Mouse (Mus musculus): ENCODE data around the gene Pik3ca. TPM values are rescaled to one million over a fixed set of nuclear protein-coding genes. Genes with fewer than 3 reads are reported as not detected.

Gene Pik3ca
- 3.1 and 3.6 TPM in 2 replicates for polyA plus RNA-seq (2012; rRNA removed)

DNA sequence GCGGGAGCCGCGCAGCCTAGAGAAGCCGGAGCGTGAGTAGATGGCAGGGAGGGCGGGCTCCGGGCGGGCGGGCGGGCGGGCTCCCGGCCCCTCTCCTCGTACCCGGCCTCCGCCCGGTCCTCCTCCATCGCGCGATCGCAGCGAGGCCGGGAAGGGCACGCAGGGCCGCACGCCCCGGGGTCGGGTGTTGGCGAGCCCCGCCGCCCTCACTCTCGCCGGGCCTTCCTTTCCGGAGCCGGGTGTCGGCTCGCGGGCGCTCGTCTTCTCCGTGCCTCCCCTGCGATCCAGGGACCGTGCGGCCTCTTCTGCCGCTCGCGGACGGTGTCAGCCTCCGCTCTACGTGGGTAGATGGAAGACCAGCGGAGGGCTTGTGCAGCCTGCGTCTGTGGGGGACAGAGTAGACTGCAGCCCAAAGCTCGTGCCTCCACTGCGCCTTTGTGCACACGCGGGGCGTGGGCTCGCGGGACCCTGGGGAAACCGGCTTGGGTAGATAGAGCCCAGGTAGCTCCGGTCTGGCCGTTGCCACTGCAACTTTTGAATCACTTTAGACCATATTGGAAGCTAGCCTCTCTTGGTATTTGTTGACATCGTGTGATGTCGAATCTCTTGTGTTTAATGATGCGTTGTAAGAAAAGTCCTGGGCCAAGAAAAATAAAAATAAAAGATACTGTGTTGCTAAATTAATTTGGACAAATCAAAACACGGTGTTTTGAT is at the start of gene Pik3ca:
Gene Pik3ca (plus strand): TSS at position 211 of the 714 bp plus-strand sequence.

DNA sequence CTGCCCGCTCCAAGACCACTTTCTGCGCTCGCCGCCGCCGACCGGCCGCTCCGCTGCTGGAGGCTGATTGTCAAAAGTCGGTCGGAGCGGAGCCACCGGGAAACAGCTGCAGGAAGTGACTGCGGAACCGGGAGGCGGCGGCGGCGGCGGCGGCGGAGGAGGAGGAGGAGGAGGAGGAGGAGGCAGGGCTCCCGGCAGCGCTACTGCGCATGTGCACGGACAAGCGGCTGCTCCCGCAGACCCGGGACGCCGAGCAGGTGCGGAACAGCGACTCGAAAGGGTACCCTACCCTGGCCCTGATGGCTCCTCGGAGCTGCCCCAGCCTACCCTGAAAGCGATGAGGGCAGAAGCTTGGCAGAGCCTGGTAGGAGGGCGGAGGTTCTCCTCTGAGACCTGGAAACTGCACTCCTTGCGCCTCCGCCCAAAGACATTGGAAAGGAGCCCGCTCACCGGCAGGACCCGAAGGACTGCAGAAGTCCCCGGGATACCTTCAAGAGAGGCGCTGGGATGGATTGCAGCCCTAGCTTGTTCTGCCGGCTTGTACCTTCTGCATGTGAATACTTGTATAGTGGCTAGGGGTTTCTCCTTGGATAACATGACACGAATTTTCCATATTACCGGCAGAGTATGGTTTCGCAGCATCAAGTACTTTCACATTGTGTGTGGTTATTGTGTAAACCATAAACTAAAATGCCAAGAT is 31.8 kb upstream of the Pik3ca start, which contains the start of gene Zmat3:
Gene Zmat3 (minus strand): TSS at position 469 of the 700 bp plus-strand sequence.

DNA sequence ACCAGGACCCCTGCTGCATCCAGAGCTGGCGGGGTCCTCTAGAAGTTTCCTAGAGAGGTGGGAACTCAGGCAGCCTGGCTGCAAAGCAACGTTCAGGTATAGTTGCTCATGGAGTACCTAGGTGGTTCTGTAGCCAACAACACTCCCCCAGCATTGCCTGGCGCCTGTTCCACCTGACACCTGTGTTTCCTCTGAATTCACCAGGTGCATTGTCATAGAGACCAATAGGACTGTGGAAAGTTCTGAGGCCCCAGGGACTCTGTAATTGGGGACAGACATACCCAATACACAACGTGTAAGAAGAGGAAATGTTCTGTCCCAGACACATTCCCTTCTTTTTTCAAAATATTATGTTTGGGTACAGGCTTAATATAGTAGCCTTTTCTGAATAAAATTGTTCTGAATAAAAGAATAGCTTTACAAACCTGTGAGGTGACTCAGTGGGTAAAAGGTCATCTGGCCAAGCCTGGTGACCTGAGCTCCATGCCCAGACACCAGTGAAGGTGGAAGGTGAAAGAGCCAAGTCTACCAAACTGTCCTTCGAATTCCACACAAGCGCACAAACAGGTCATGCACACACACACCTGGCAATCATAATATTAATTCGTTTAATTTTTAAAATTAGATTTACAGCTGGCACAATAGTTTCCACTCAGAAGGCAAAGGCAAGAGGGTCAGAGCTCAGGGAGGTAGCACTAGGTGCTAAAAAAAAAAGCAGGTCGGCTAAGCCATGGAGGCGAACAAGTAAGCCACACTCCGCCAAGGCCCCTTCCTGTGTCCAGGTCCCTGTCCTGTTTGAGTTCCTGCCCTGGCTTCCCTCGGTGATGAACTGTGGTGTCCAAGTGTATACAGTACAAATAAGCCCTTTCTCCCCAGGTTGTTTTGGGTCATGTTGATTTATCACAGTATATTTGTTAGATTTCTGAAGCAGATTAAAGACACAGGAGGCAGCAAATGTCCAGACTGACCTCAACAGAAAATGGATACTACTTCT is 94.9 kb downstream of the Pik3ca start, which contains the start of gene Kcnmb3:
Gene Kcnmb3 (minus strand): TSS at position 135 of the 994 bp plus-strand sequence.

DNA sequence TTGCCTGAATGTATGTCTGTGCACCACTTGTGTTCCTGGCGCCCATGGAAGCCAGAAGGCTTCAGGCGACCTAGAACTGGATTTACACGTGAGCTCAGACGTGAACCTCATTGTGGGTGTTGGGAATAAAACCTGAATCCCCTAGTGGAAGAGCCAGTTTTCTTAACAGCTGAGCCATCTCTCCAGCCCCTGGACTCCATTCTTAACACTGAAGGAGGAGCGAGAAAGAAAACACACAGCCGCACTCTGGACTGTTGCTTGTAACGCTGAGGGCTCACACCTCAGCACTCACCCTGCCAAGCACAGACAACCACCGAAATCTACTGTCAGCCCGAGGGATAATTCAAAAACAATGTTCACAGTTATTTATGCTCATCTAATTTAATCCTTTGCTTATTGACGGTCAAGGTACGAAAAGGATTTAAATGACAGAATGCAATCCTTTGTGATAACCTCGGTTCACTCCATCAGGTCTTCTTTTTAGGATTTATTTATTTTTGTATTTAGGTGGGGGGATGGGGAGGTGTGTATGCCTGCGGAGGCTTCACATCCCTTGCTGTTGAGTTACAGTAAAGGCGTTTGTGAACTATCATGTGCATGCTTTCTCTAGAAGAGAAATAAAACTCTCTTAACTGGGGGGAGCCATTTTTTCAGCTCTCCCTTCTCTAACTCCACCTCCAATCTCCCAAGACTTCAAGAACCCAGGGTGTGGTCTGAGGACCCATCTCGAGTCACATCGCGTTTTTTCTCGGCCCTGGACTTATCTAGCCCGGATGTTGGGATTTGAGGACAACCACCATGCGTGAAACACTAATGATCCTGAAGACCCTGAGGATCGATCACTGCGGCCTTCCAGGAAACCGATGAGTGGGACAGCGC is 112.3 kb downstream of the Pik3ca start, which contains the start of gene Zfp639:
Gene Zfp639 (plus strand): TSS at position 764 of the 879 bp plus-strand sequence.

Other genes with a start within 250 kb of the Pik3ca start
- 8.7 and 12.0 TPM in 2 replicates for gene Zmat3, start 31.7 kb upstream of the Pik3ca start, polyA plus RNA-seq (2012; rRNA removed)
- gene Kcnmb3, start 94.6 kb downstream of the Pik3ca start, polyA plus RNA-seq (2012; rRNA removed), result not detected in 2 replicates
- gene Zfp639, start 112.6 kb downstream of the Pik3ca start, polyA plus RNA-seq (2012; rRNA removed), result 14.7 and 16.2 TPM in 2 replicates
- 10.5 and 10.8 TPM in 2 replicates for gene Mfn1, start 131.8 kb downstream of the Pik3ca start, polyA plus RNA-seq (2012; rRNA removed)
- gene Gnb4, start 218.9 kb downstream of the Pik3ca start, polyA plus RNA-seq (2012; rRNA removed), result 11.8 and 15.2 TPM in 2 replicates

Measured in colon, adult 2 months (tissue).